Mouse (Mus musculus) heart, embryonic 16.5 days (tissue): ENCODE measurements at regions not wholly inside any gene's neighbourhood (a gene's known extent, or its start where the extent isn't known, plus 50 kb on each side); places are given as distances from the start of the nearest gene placed in this dataset.
"Not testable (repeated sequence)": the region's sequence is repeated elsewhere in the genome, so short reads cannot be mapped to it uniquely, and the experiment has no call there.

Source experiments
- ATAC-seq: fragments of 200-750 bp; cut with Nextera tagmentation; replicated peaks from 2 replicates; pipeline ENCODE4 v1.8.0; 2017; ENCODE audit warnings: moderate number of reproducible peaks; ENCODE audit not compliant: insufficient read depth, low FRiP score; ENCODE audit errors: extremely low read depth
- H3K27ac ChIP-seq: fragments of 300-500 bp; sonication (generic); 2 replicates; pipeline ENCODE4 v1.5.1; 2014; ENCODE audit warnings: mild to moderate bottlenecking, low read length, control low read depth, moderate library complexity
- H3K27me3 ChIP-seq: fragments of 300-500 bp; sonication (generic); 2 replicates; pipeline ENCODE4 v1.6.1; 2014; ENCODE audit warnings: low read length, mixed read lengths; ENCODE audit not compliant: control insufficient read depth, insufficient read depth
- H3K36me3 ChIP-seq: fragments of 300-500 bp; sonication (generic); 2 replicates; pipeline ENCODE4 v1.6.1; 2014; ENCODE audit not compliant: control insufficient read depth, insufficient read depth
- H3K4me1 ChIP-seq: fragments of 300-500 bp; sonication (generic); 2 replicates; pipeline ENCODE4 v1.6.1; 2014; ENCODE audit warnings: low read length, mixed read lengths; ENCODE audit not compliant: control insufficient read depth, insufficient read depth
- H3K4me2 ChIP-seq: fragments of 300-500 bp; sonication (generic); 2 replicates; pipeline ENCODE4 v1.6.1; 2014; ENCODE audit warnings: low read depth, mild to moderate bottlenecking, control low read depth, low read length
- H3K4me3 ChIP-seq: fragments of 300-500 bp; sonication (generic); 2 replicates; pipeline ENCODE4 v1.5.1; 2014; ENCODE audit warnings: mild to moderate bottlenecking, control low read depth, low read length
- H3K9ac ChIP-seq: fragments of 300-500 bp; sonication (generic); 2 replicates; pipeline ENCODE4 v1.6.1; 2014; ENCODE audit warnings: low read length, control low read depth
- H3K9me3 ChIP-seq: fragments of 300-500 bp; sonication (generic); replicated peaks from 2 replicates; pipeline ENCODE4 v1.6.1; 2016; ENCODE audit warnings: low read length; ENCODE audit not compliant: control insufficient read depth
- WGBS: fragments of 180-500 bp; shearing (Covaris S2); extraction: QIAGEN DNeasy Blood & Tissue Kit; methylation state at CpG from one replicate; pipeline ENCODE4 v1.1.7; 2014; 5-methylcytosine and 5-hydroxymethylcytosine counted together

GRCm38 (mm10) chr13:26387861-26388621 is 381.9 kb downstream of the Hdgfl1 start:
- no peak for ATAC-seq
- no peaks in the 10 kb centered on the region for H3K36me3 ChIP-seq
- H3K9ac ChIP-seq, result no peak overlapping the region
- H3K4me3 ChIP-seq, result no peak overlapping the region
- no peak overlapping the region for H3K4me2 ChIP-seq
- no peaks in the 10 kb centered on the region for H3K27me3 ChIP-seq
- WGBS, result 82% methylated on average over 7 of the region's 7 CpGs
- peaks cover under 1% of the 10 kb centered on the region; the same call in 1 of the 2 replicates for H3K4me1 ChIP-seq
- H3K27ac ChIP-seq, result no peak overlapping the region
- H3K9me3 ChIP-seq, result no peaks in the 10 kb centered on the region

GRCm38 (mm10) chr13:26382631-26383030 is 387.3 kb downstream of the Hdgfl1 start:
- Histone ChIP-seq H3K9me3 (no peaks in the 10 kb centered on the region), H3K4me2 (no peak overlapping the region), H3K4me3 (no peak overlapping the region), H3K27ac (no peak overlapping the region), H3K4me1 (peaks cover 12% of the 10 kb centered on the region), H3K9ac (no peak overlapping the region), H3K27me3 (no peaks in the 10 kb centered on the region), H3K36me3 (no peaks in the 10 kb centered on the region)
- no peak for ATAC-seq
- WGBS, result 49% methylated on average over 2 of the region's 2 CpGs

DNA sequence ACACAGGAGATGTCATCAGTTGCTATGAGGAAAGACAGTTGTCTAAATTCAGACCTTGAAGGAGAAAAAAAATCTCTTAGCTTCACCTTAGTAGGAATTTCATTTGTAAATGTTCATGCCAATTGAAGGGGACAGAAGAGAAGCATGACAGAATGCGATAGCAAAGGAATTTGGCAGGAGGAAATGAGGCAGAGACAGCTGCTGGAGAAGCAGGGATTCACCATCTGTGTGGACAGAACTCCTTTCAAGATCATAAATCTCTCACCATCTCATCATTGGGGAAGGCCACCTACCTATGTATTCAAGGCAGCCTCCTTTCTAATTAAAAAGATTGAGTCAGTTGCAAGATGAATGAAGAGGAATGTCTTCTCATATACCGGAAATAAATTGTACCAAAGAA is 387.8 kb downstream of the Hdgfl1 start:
- H3K27me3 ChIP-seq, result no peaks in the 10 kb centered on the region
- H3K27ac ChIP-seq, result no peak overlapping the region
- H3K4me1 ChIP-seq, result peaks cover 12% of the 10 kb centered on the region
- no peaks in the 10 kb centered on the region for H3K9me3 ChIP-seq
- no peak for ATAC-seq
- no peak overlapping the region for H3K4me2 ChIP-seq
- no peak overlapping the region for H3K4me3 ChIP-seq
- no peak overlapping the region for H3K9ac ChIP-seq
- 48% methylated on average over 2 of the region's 2 CpGs for WGBS
- H3K36me3 ChIP-seq, result no peaks in the 10 kb centered on the region

DNA sequence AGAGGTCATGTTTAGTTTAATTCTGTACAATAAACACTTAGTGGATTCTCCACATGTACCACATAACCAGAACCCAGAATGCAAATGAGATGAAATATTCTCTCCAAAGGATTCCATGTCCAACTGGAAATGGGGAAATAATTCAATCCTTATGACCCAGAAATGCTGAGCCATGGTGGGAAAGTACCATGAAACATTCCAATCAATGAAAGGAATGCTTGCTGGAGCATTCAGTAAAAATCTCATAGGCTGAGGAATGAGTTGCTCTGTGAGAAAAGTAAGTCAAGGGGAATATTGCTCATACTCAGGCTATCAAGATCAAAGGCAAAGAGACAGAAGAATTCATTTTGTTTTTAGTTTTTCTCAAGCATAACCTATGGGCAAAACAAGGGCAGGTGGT is 394.4 kb downstream of the Hdgfl1 start:
- Histone ChIP-seq H3K4me1 (no peaks in the 10 kb centered on the region), H3K9me3 (no peaks in the 10 kb centered on the region), H3K27ac (no peak overlapping the region), H3K36me3 (no peaks in the 10 kb centered on the region), H3K27me3 (no peaks in the 10 kb centered on the region), H3K9ac (no peak overlapping the region), H3K4me2 (no peak overlapping the region), H3K4me3 (no peak overlapping the region)
- no peak for ATAC-seq

GRCm38 (mm10) chr13:26365911-26366310 is 404.1 kb downstream of the Hdgfl1 start:
- H3K9me3 ChIP-seq, H3K4me2 ChIP-seq, ATAC-seq, H3K36me3 ChIP-seq, H3K4me3 ChIP-seq, H3K4me1 ChIP-seq, H3K9ac ChIP-seq, H3K27me3 ChIP-seq, H3K27ac ChIP-seq: not testable (repeated sequence)
- WGBS, result 87% methylated on average over 6 of the region's 6 CpGs

- Histone ChIP-seq H3K9me3 (no peaks in the 10 kb centered on the region; the same call in 1 of the 2 replicates), H3K4me1 (no peaks in the 10 kb centered on the region), H3K36me3 (no peaks in the 10 kb centered on the region), H3K4me3 (no peak overlapping the region), H3K27me3 (no peaks in the 10 kb centered on the region), H3K27ac (no peak overlapping the region; the same call in 1 of the 2 replicates), H3K9ac (no peak overlapping the region), H3K4me2 (no peak overlapping the region)
- peak; percentile 45; the same call in 1 of the 2 replicates for ATAC-seq
- 38% methylated on average over 3 of the region's 3 CpGs for WGBS
Observed at GRCm38 (mm10) chr13:26356341-26356740, 413.6 kb downstream of the Hdgfl1 start.

DNA sequence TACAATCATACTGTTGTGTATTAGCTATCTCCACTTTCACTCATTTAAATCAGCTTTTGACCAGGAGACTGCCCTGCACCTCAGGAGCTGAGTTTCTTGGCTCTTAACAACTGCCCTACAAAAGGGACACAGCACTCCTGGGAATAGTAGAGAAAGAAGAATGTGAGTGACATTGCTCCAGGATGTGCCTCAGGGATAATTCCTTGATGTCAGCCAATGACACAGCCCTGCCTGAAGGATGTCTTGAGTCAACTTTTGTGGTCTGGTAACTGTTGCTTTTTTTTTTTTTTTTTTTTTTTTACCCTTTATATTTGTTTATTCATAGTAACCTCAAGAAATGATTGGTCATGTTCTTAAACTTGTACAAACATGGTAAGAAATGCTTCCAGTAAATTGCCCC is 415.5 kb downstream of the Hdgfl1 start:
- no peak overlapping the region for H3K27ac ChIP-seq
- no peak overlapping the region for H3K4me3 ChIP-seq
- no peaks in the 10 kb centered on the region; the same call in 1 of the 2 replicates for H3K9me3 ChIP-seq
- ATAC-seq, result no peak
- H3K4me2 ChIP-seq, result no peak overlapping the region
- no peaks in the 10 kb centered on the region for H3K36me3 ChIP-seq
- H3K9ac ChIP-seq, result no peak overlapping the region
- H3K4me1 ChIP-seq, result no peaks in the 10 kb centered on the region
- no peaks in the 10 kb centered on the region for H3K27me3 ChIP-seq

DNA sequence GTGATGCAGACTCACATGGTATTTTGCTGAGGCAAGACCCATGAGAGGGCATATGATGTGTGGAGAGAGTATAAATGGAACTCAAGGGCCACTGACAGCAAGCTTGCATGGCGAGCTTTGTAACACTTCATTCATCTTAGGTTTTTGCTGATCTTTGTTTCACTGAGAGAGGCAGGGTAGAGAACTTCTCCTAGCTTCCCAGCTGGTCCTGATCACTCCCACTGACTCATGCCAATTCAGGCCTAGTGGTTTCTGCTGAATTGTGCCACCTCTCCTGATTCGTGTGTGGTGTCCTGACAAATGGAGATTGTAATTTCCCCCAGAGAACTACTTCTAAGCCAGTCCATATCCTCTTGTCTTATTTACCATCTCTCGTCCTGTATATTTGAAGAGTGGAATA is 419.5 kb downstream of the Hdgfl1 start:
- Histone ChIP-seq H3K4me1 (no peaks in the 10 kb centered on the region), H3K27ac (no peak overlapping the region), H3K9me3 (no peaks in the 10 kb centered on the region; the same call in 1 of the 2 replicates), H3K36me3 (no peaks in the 10 kb centered on the region), H3K4me2 (no peak overlapping the region), H3K4me3 (no peak overlapping the region), H3K9ac (no peak overlapping the region), H3K27me3 (no peaks in the 10 kb centered on the region)
- 67% methylated on average over 3 of the region's 3 CpGs for WGBS
- ATAC-seq, result no peak

GRCm38 (mm10) chr13:26338795-26339194 is 431.2 kb downstream of the Hdgfl1 start:
- Histone ChIP-seq H3K27ac (no peak overlapping the region), H3K36me3 (no peaks in the 10 kb centered on the region), H3K9ac (no peak overlapping the region), H3K4me2 (no peak overlapping the region), H3K4me1 (peaks cover 5% of the 10 kb centered on the region), H3K27me3 (no peaks in the 10 kb centered on the region), H3K9me3 (no peaks in the 10 kb centered on the region), H3K4me3 (no peak overlapping the region)
- WGBS, result 46% methylated on average over 3 of the region's 3 CpGs
- peak; percentile 72 for ATAC-seq
